Mouse (Mus musculus): ENCODE results near the gene Umps.

The Umps gene

GRCm38 (mm10) chr16:33954793-33955192 is 12.0 kb downstream of the Umps start:
- DNase-seq (ENCODE audit: low spot score in 2 of 2) = no peak

DNA sequence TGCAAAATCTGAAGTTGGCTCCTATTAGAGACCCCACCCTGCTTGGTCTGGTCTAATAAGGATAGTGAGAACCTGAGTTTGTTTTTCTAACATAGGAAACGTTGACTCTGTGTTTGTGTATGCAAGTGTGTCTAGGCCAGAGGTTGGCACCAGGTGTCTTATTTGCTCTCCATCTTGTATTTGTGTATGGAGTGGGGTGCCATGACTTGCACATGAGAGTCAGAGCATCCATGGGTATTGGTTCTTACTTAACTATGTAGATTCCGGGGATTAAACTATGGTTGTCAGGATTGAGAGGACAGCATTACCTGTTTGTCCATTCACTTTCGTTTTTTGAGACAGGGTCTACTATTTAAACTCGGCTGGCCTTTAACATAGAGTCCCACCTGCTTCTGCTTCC is 13.8 kb downstream of the Umps start:
- no peak for DNase-seq (ENCODE audit: low spot score in 2 of 2)

DNA sequence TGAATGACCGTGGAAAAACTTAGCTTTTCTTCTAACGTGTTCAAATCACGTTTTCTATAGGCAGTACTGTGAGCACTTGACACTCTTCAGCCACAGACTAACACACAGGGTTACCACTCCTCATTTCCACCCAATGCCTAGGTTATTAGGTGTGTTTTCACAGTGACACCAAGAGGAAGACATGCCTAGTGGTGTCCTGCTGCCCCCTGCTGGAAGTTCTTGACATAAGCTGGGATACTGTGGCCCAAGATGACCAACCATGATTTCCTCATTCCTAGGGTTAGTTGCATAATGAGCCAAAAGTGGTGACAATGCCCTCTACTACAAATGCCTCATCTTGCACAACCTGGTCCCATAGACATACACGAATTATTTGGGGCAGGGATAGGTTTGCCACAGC is 16.0 kb downstream of the Umps start:
- DNase-seq (ENCODE audit: low spot score in 2 of 2) = peak in 1 of 2 experiments; percentile 74

DNA sequence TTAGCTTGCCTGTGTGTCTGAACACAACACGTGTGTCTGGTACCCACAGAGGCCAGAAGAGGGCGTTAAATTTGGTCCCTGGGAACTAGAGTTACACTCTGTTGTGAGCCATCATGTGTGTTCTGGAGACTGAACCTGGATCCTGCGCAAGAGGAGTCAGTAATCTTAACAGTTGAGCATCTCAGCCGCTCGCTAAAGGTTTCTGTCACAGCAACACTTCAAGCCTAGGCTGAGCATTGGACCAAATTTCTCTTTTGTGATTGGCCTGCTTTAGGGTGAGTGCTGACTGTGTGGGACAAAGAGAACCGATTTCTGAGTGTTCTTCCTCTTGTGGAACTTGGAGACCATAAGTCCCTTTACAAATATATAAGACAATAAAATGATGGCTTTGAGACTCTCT is 16.5 kb downstream of the Umps start:
- DNase-seq (ENCODE audit: low spot score in 2 of 2) = no peak

DNA sequence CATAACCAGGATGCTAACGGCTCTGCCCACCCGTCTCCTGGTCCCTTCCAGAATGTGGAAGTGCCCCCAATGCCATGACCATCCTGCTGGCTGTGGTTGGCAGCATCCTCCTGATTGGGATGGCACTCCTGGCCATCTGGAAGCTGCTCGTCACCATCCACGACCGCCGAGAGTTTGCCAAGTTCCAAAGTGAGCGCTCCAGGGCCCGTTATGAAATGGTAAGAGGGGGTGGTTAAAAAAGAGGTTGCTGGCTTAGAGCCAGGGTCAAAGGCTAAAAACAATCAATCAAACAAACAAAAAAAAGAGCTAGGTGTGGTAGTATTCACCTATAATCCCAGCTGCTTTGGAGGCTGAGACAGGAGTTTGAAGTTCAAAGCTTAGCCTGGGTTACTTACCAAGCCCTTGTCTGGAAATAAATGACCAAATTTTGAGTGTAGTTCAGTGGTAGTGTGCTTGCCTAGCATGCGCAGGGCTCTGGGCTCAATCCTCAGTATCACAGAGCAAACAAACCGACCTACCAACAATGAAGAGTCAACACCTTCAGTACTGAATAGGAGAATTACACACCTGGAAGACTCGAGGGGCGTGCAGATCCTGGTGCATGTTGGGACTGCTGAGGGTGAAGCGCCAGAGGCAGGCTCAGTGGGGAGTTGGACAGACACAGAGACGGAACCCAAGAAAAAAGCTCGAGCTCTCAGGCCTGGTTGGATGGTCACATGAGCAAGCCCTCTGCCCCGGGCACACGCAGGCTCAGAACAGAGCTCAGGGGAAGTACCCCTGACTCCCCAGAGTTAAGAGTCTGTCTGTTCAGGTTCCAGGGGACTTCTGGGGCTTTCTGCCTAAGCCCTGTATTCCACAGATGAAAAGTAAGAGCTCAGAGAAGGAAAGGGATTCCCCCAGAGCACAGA is 18.9 kb downstream of the Umps start:
- no peak for DNase-seq (ENCODE audit: low spot score in 2 of 2)

GRCm38 (mm10) chr16:33946021-33946420 is 20.8 kb downstream of the Umps start:
- DNase-seq (ENCODE audit: low spot score in 2 of 2) = no peak

- no peak for DNase-seq (ENCODE audit: low spot score in 2 of 2)
Observed at GRCm38 (mm10) chr16:33944772-33945171, 22.1 kb downstream of the Umps start.

DNA sequence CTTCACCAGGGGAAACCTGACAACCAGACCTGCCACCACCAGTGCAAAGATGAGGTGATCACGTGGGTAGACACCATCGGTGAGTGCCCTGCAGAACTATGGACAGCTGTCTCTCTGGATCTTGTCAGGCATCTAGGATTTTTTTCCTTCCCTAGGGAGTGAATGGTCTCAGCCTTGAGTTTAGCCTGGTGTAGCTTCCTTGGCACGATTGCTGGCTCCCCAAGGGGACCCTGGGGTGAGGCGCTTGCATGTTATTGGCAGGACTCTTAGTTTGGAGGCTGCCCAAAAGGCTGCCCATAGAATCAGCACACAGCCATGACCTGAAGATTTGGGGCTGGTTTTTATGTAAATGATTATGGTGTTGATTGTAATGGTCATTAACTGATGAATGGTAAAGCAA is 22.7 kb downstream of the Umps start:
- DNase-seq (ENCODE audit: low spot score in 2 of 2) = no peak

DNA sequence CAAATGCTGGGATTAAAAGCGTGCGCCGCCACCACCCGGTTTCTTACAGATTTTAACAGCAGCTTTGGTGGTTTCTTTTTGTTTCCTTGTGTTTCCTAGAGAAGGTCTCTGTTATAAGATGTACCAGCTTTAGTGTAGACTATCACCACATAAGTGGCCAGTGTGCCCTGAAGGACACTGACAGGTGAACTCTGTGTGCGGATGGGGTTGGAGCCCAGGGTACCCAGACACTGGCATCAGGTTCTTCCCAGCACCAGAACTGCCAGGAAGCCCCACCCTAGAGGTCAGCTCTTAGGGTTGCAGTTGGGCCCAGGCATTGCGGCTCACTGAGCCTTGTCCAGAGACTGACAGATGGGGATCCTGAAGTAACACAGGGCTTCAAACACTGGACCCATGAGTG is 23.4 kb downstream of the Umps start:
- no peak for DNase-seq (ENCODE audit: low spot score in 2 of 2)

DNA sequence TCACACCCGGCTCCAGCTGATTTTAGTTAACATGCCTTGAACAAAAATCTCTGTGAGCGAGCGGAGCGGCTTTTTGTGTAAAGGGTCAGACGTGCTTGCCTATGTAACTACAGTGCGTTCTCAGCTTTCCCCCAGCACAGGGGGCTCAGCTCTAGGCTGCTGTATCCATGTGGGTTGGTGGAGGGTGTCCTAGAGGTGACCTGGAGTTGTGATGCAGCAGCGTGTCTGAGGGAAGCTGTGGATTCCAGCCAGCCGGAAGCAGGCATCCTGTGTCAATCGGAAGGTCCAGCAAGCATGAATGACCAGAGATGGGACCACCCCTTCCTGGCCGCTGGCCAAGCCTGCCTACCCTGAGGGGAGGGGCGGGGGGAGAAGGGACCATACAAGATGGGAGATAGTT is 24.5 kb downstream of the Umps start:
- no peak for DNase-seq (ENCODE audit: low spot score in 2 of 2)

DNA sequence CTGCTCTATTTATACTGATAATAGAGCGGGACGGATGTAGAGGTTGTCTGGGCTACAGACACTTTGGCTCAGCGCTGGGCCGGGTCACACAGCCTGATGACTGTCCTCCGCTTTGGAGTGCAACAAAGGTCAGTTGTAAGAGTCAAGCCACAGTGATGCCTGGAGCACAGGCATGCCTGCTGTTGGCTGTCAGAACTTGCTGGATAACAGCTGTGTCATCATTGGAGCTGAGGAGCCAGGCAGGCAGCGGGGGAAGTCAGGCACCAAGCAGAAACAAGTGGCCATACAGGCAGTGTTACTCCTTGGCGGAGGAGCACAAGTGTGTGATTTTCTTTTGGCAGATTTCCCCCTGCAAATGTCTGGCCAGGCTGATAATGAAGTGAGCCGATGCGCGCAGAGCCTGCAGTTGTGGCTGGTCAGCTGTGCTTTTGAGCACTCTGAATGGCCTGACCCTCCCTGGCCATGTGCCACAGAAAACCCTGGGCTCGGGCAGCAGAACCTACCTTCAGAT is 25.5 kb downstream of the Umps start:
- DNase-seq (ENCODE audit: low spot score in 2 of 2) = peak; percentile 36 to 37

- DNase-seq (ENCODE audit: low spot score in 2 of 2) = no peak
Observed at GRCm38 (mm10) chr16:33940095-33940494, 26.7 kb downstream of the Umps start.

DNA sequence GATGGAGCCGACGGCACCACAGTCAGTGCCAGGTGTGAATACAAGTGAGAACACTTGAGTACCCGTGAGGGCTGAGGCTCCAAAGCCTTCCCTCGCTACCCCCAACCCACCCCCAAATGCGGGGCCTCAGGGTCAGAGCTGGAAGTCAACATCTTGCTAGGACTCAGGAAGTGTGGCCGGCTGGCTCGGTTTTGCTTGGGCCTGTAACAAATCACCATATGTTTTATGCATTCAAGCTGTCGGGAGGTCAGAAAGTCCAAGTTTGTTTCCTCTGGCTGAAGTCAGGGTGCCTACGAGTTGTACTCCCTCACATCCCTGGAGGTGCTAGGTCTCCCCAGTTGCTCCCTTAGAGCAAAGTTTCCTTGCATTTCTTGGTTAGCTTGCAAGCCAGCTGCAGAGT is 27.2 kb downstream of the Umps start:
- no peak for DNase-seq (ENCODE audit: low spot score in 2 of 2)

GRCm38 (mm10) chr16:33939133-33939531 is 27.7 kb downstream of the Umps start:
- no peak for DNase-seq (ENCODE audit: low spot score in 2 of 2)

- no peak for DNase-seq (ENCODE audit: low spot score in 2 of 2)
Observed at GRCm38 (mm10) chr16:33938311-33939132, 28.3 kb downstream of the Umps start.

- DNase-seq (ENCODE audit: low spot score in 2 of 2) = peak in 1 of 2 experiments; percentile 27
Observed at GRCm38 (mm10) chr16:33937567-33937966, 29.3 kb downstream of the Umps start.

GRCm38 (mm10) chr16:33936885-33937284 is 30.0 kb downstream of the Umps start:
- DNase-seq (ENCODE audit: low spot score in 2 of 2) = no peak

DNA sequence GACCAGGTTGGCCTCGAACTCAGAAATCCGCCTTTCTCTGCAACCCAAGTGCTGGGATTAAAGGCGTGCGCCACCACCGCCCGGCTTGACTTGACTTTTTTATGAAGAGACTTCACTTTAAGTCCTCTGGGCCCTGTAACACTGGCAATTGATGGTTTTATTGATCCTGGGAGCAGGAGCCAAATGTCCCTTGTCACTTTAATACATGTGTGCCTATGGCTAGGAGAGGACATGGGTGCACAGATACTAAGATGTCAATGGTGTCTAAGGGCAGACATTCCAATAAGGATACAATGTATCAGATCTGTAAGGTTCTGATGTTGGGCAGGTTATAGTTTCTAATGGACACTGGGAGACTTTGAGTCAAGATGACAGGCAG is 31.4 kb downstream of the Umps start:
- DNase-seq (ENCODE audit: low spot score in 2 of 2) = no peak

DNA sequence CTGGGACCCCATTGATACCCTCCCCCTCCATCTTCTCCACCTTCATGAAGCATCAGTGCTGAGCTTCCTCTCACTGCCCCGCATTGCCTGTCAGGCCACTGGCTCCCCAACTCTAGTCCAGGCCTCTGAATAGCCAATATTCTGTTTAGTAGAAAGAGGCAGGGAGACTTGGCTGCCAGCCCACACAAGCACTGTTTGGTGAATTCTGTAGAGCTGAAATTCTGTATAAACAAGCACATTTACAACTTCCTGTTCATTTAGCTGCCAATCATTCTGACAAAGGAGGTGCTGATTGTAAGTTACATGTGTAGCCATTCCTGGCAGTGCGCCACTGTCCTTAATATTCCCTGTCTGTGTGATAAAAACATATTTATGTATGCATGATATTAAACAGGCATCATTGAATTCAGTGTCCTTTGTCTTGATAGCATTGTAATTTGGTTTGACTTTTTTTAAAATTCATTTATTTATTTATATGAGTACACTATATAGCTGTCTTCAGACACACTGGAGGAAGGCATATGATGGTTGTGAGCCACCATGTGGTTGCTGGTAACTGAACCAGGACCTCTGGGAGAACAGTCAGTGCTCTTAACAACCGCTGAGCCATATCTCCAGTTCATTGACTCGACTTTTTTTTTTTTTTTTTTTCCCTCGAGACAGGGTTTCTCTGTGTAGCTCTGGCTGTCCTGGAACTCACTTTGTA is 32.0 kb downstream of the Umps start:
- DNase-seq (ENCODE audit: low spot score in 2 of 2) = peak; percentile 28 to 50

- no peak for DNase-seq (ENCODE audit: low spot score in 2 of 2)
Observed at GRCm38 (mm10) chr16:33933411-33933810, 33.4 kb downstream of the Umps start.

- no peak for DNase-seq (ENCODE audit: low spot score in 2 of 2)
Observed at GRCm38 (mm10) chr16:33932126-33932525, 34.7 kb downstream of the Umps start.

DNA sequence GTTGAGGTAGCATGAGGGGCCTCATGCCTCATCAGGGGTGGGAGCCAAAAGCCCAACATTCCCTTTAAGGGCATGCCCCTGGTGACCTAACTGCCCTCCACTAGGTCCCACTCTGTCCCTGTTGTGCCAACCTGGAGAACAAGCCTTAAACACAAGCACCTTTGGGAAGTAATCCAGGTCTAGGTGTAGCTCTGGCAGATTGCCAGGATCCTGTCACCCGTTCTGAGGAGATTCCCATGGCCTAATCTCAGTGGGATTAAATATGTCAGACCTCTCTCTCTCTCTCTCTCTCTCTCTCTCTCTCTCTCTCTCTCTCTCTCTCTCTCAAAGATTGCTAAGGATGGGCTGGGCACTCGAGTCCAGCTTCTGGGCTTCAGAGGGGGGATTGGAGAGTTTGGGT is 35.2 kb downstream of the Umps start:
- DNase-seq (ENCODE audit: low spot score in 2 of 2) = no peak

Measured in frontal cortex, postnatal 10 days (tissue).